Mouse (Mus musculus): ENCODE measurements around the gene Aplnr. TPM values are rescaled to one million over a fixed set of nuclear protein-coding genes. Genes with fewer than 3 reads are reported as not detected.

Gene Aplnr
- total RNA-seq, 4 experiments from 2014 or later: 4.3 to 17.6 (median 8.0) TPM

- DNase-seq: no peak
These were observed 51.6 kb downstream of the Aplnr start for GRCm38 (mm10) chr2:85187582-85188151.

Other genes with a start within 250 kb of the Aplnr start
- gene Rtn4rl2, start 249.5 kb upstream of the Aplnr start, total RNA-seq (2022): 1 to 10 TPM; 1.2 to 1.8 (median 1.6) TPM
- 10 to 100 TPM; 63.1 to 81.5 (median 75.7) TPM for gene Slc43a3, start 199.6 kb upstream of the Aplnr start, total RNA-seq (2022)
- not detected for gene Prg2, start 155.8 kb upstream of the Aplnr start, total RNA-seq (2022)
- not detected for gene Prg3, start 148.0 kb upstream of the Aplnr start, total RNA-seq (2022)
- gene Ssrp1, start 99.0 kb upstream of the Aplnr start, total RNA-seq (2022): 100 to 1,000 TPM; 130 to 156 (median 142) TPM
- 1 to 10 TPM in 3 of 4 experiments, under 1 TPM in 1; 0.83 to 1.8 (median 1.3) TPM for gene P2rx3, start 98.8 kb upstream of the Aplnr start, total RNA-seq (2022)
- gene Tnks1bp1, start 88.2 kb upstream of the Aplnr start, total RNA-seq (2022): 100 to 1,000 TPM; 103 to 135 (median 120) TPM
- 10 to 100 TPM; 14.3 to 30.9 (median 24.9) TPM for gene Lrrc55, start 61.0 kb downstream of the Aplnr start, total RNA-seq (2022)
- gene Olfr987, start 203.1 kb downstream of the Aplnr start, total RNA-seq (2022): not detected
- gene Olfr988, start 227.0 kb downstream of the Aplnr start, total RNA-seq (2022): not detected